Mouse (Mus musculus) lung, adult 2 months (tissue): ENCODE data around the gene Cab39l.

ENCODE experiments used
- CTCF ChIP-seq: fragments of 200-500 bp; IDR thresholded peaks from 2 replicates; pipeline ENCODE4 v1.5.1; 2011; ENCODE audit warnings: mild to moderate bottlenecking, low read length, control low read depth; ENCODE audit not compliant: insufficient read depth
- POLR2A ChIP-seq: fragments of 200-500 bp; IDR thresholded peaks from 2 replicates; pipeline ENCODE4 v1.6.1; 2011; ENCODE audit warnings: low read depth, mild to moderate bottlenecking, control low read depth, low read length, borderline replicate concordance; ENCODE audit errors: extremely low read depth

GRCm38 (mm10) chr14:59492376-59492775, 51.6 kb downstream of the Cab39l start:
- TF ChIP-seq CTCF (no peak), POLR2A (no peak)
